Mouse (Mus musculus) embryo, embryonic 11 days (tissue): ENCODE data around the gene Med29.

Experiments
- DNase-seq: peaks from one replicate; pipeline ENCODE4 v3.0.0-alpha.2; 2015

Med29 gene

GRCm38 (mm10) chr7:28375176-28375921 is 17.2 kb downstream of the Med29 start:
- peak; percentile 96 for DNase-seq

- DNase-seq = no peak
These were observed 17.9 kb downstream of the Med29 start for GRCm38 (mm10) chr7:28374647-28375046.

GRCm38 (mm10) chr7:28373891-28374495 is 18.5 kb downstream of the Med29 start:
- no peak for DNase-seq

GRCm38 (mm10) chr7:28373131-28373581 is 19.4 kb downstream of the Med29 start:
- peak; percentile 91 for DNase-seq

GRCm38 (mm10) chr7:28372251-28373108 is 20.0 kb downstream of the Med29 start, which contains the start of gene Plekhg2:
Gene Plekhg2 (minus strand): TSS chr7:28372599.
- DNase-seq = peak; percentile 100

- DNase-seq = peak; percentile 78
These were observed 21.0 kb downstream of the Med29 start for GRCm38 (mm10) chr7:28371514-28371989.

- DNase-seq = no peak
These were observed 21.5 kb downstream of the Med29 start for GRCm38 (mm10) chr7:28370977-28371513.

- no peak for DNase-seq
These were observed 22.5 kb downstream of the Med29 start for GRCm38 (mm10) chr7:28370051-28370450.

- no peak for DNase-seq
These were observed 24.1 kb downstream of the Med29 start for GRCm38 (mm10) chr7:28368276-28368920.

GRCm38 (mm10) chr7:28367663-28368275 is 24.7 kb downstream of the Med29 start:
- no peak for DNase-seq

GRCm38 (mm10) chr7:28362441-28363060 is 30.0 kb downstream of the Med29 start:
- no peak for DNase-seq

- DNase-seq = no peak
These were observed 30.7 kb downstream of the Med29 start for GRCm38 (mm10) chr7:28361647-28362341.

GRCm38 (mm10) chr7:28360291-28360690 is 32.2 kb downstream of the Med29 start:
- no peak for DNase-seq

GRCm38 (mm10) chr7:28359854-28360253 is 32.7 kb downstream of the Med29 start:
- DNase-seq = no peak

GRCm38 (mm10) chr7:28358431-28358830 is 34.1 kb downstream of the Med29 start:
- no peak for DNase-seq

GRCm38 (mm10) chr7:28357984-28358383 is 34.5 kb downstream of the Med29 start:
- DNase-seq = peak; percentile 34

GRCm38 (mm10) chr7:28356981-28357380 is 35.5 kb downstream of the Med29 start:
- peak; percentile 74 for DNase-seq

GRCm38 (mm10) chr7:28355221-28355620 is 37.3 kb downstream of the Med29 start:
- DNase-seq = no peak

GRCm38 (mm10) chr7:28354596-28354995 is 37.9 kb downstream of the Med29 start:
- no peak for DNase-seq

- DNase-seq = no peak
These were observed 38.4 kb downstream of the Med29 start for GRCm38 (mm10) chr7:28354113-28354581.

- DNase-seq = no peak
These were observed 39.2 kb downstream of the Med29 start for GRCm38 (mm10) chr7:28353267-28353666.
